14 mouse cellular contexts compared by ENCODE assay signal in genomic region chr19:53889555-53889954, GRCm38 (mm10). TPM values are rescaled to one million over a fixed set of nuclear protein-coding genes. Genes with fewer than 3 reads are reported as not detected.
DNase-seq lines count a peak whose midpoint lies in the region; ATAC-seq and TF ChIP-seq lines count a peak whose summit lies in the region.
"Had no signal": no experiment of that assay in that cellular context is flagged by ENCODE, and none has a peak within 500 bp of the region (broad histone marks: within the 10 kb centered on the region; RNA-seq: fewer than 3 reads in every experiment).

No protein-coding gene starts in this region.

- ATAC-seq in midbrain, embryonic 11.5 days (ENCODE audit: low FRiP score) = no peak
- ATAC-seq in midbrain, embryonic 13.5 days = no peak
- 0 out of 2 replicates have a peak, but pooled peaks have one; percentile 9 for ATAC-seq in megakaryocyte, adult 5-6 weeks (ENCODE audit: poor library complexity, severe bottlenecking)
- ATAC-seq: intestine, embryonic 16.5 days; lung, postnatal 0 days had no signal

- no peak overlapping the region for H3K4me2 ChIP-seq in midbrain, embryonic 11.5 days
- H3K4me2 ChIP-seq in midbrain, embryonic 13.5 days (replicated peaks) = no peak overlapping the region
- H3K4me2 ChIP-seq in CH12.LX (ENCODE audit: insufficient read depth, low read depth, poor library complexity, severe bottlenecking) = no peak overlapping the region

- TF ChIP-seq CTCF in CH12.LX (conservative IDR thresholded peaks at IDR 0.05 in 1 of 2, IDR thresholded peaks at IDR 0.05 in 1 of 2; ENCODE audit: low read depth in 2 of 2, low read length in 2 of 2) = no peak

- 83% methylated on average over 5 of the region's 5 CpGs for WGBS in midbrain, embryonic 11.5 days
- WGBS in midbrain, embryonic 13.5 days = 83% methylated on average over 5 of the region's 5 CpGs

- no peak for TF ChIP-seq EP300 in CH12.LX (IDR thresholded peaks at IDR 0.05; ENCODE audit: low read length)

- DNase-seq in midbrain, embryonic 11.5 days (ENCODE audit: low spot score, missing footprints) = peak; percentile 54
- no peak for DNase-seq in CH12.LX (ENCODE audit: extremely low read depth)
- DNase-seq in thymus, postnatal 4 days = peak; percentile 47
- DNase-seq in cerebellum, adult 11 months = no peak
- DNase-seq in gastrocnemius, postnatal 10 days = no peak
- DNase-seq: cerebellum, adult 9-10 months; heart, adult 2 months; heart, postnatal 36 days; kidney, postnatal 4 days; midbrain, embryonic 14.5 days had no signal

- H3K36me3 ChIP-seq in midbrain, embryonic 11.5 days (ENCODE audit: control insufficient read depth, insufficient read depth, low read length) = no peaks in the 10 kb centered on the region
- H3K36me3 ChIP-seq in midbrain, embryonic 13.5 days = no peaks in the 10 kb centered on the region
- H3K36me3 ChIP-seq in CH12.LX (replicated peaks in 1 of 2; ENCODE audit: control insufficient read depth in 1 of 2, insufficient read depth in 1 of 2, low read length in 1 of 2) = no peaks in the 10 kb centered on the region

- H3K79me2 ChIP-seq in CH12.LX (replicated peaks; ENCODE audit: control insufficient read depth, extremely low read depth, insufficient read depth, poor library complexity, severe bottlenecking) = no peaks in the 10 kb centered on the region

- in situ Hi-C loops in CH12.LX (cut with MboI; ENCODE audit: low pct_ligation_motif_present, low pct_unique_long_range_greater_than_20kb, low sequenced_read_pairs) = no loop called here

- no peaks in the 10 kb centered on the region for H3K27me3 ChIP-seq in midbrain, embryonic 11.5 days (ENCODE audit: control insufficient read depth, insufficient read depth, low read length)
- H3K27me3 ChIP-seq in midbrain, embryonic 13.5 days = no peaks in the 10 kb centered on the region; the same call in 1 of the 2 replicates
- no peaks in the 10 kb centered on the region for H3K27me3 ChIP-seq in CH12.LX (replicated peaks)

- H3K9ac ChIP-seq in midbrain, embryonic 11.5 days (ENCODE audit: low read length) = no peak overlapping the region
- H3K9ac ChIP-seq in midbrain, embryonic 13.5 days (replicated peaks) = no peak overlapping the region
- no peak overlapping the region for H3K9ac ChIP-seq in CH12.LX (ENCODE audit: insufficient read depth, low read depth)

- H3K27ac ChIP-seq in midbrain, embryonic 11.5 days (ENCODE audit: low read depth, low read length) = no peak overlapping the region
- H3K27ac ChIP-seq in midbrain, embryonic 13.5 days = no peak overlapping the region
- no peak overlapping the region for H3K27ac ChIP-seq in CH12.LX (ENCODE audit: insufficient read depth, low read depth)
- H3K27ac ChIP-seq: heart, adult 2 months had no signal

- H3K4me1 ChIP-seq in midbrain, embryonic 11.5 days (ENCODE audit: control insufficient read depth, insufficient read depth, low read length) = no peaks in the 10 kb centered on the region
- peaks cover 9% of the 10 kb centered on the region for H3K4me1 ChIP-seq in midbrain, embryonic 13.5 days (replicated peaks)
- peaks cover 24 to 53% of the 10 kb centered on the region in 2 experiments for H3K4me1 ChIP-seq in CH12.LX (ENCODE audit: control insufficient read depth in 1 of 2, insufficient read depth in 2 of 2)

- dilution Hi-C loops in CH12.LX (cut with MboI; ENCODE audit: extremely low pct_ligation_motif_present, extremely low pct_unique_long_range_greater_than_20kb, low sequenced_read_pairs) = no loop called here

- no peak overlapping the region for H3K4me3 ChIP-seq in midbrain, embryonic 11.5 days (ENCODE audit: low read depth, low read length)
- no peak overlapping the region for H3K4me3 ChIP-seq in midbrain, embryonic 13.5 days (replicated peaks)
- H3K4me3 ChIP-seq in CH12.LX (replicated peaks in 1 of 3; ENCODE audit: low read depth in 2 of 3, low read length in 2 of 3, poor library complexity in 1 of 3) = no peak overlapping the region
- H3K4me3 ChIP-seq: heart, adult 2 months had no signal

- H3K9me3 ChIP-seq in midbrain, embryonic 11.5 days (ENCODE audit: control insufficient read depth, low read length) = no peaks in the 10 kb centered on the region
- no peaks in the 10 kb centered on the region for H3K9me3 ChIP-seq in midbrain, embryonic 13.5 days
- no peaks in the 10 kb centered on the region for H3K9me3 ChIP-seq in CH12.LX (replicated peaks; ENCODE audit: low read length)

- no peak for TF ChIP-seq POLR2A in CH12.LX (IDR thresholded peaks at IDR 0.05; ENCODE audit: low read depth, low read length)

- no peak for TF ChIP-seq RAD21 in CH12.LX (IDR thresholded peaks at IDR 0.05; ENCODE audit: low read depth, low read length)

TF ChIP-seq in CH12.LX, 34 proteins besides CTCF, POLR2A, EP300 and RAD21:
- TF ChIP-seq JUN (IDR thresholded peaks at IDR 0.05; ENCODE audit: insufficient read depth, low read depth, low read length) (no peak), NELFE (IDR thresholded peaks at IDR 0.05; ENCODE audit: low read depth, low read length) (no peak), MAZ (IDR thresholded peaks at IDR 0.05; ENCODE audit: low read depth, low read length) (no peak), BHLHE40 (IDR thresholded peaks at IDR 0.05; ENCODE audit: low read depth, low read length) (peak; percentile 30; the same call in 1 of the 2 replicates), CHD1 (IDR thresholded peaks at IDR 0.05; ENCODE audit: low read depth, low read length) (no peak), ZC3H11A (IDR thresholded peaks at IDR 0.05; ENCODE audit: low read depth, low read length) (no peak), ZMIZ1 (IDR thresholded peaks at IDR 0.05; ENCODE audit: low read depth, low read length) (no peak)

RNA-seq across cellular contexts. Expression of gene Pdcd4, which starts 2.5 kb away (rescaled TPM):
- 61.9 and 65.7 TPM in 2 replicates for polyA plus RNA-seq in midbrain, embryonic 11.5 days (2014; fragmentation: Nextera tagmentation; extraction: Ambion mirVana)
- polyA plus RNA-seq in midbrain, embryonic 13.5 days (2015; fragmentation: Nextera tagmentation; extraction: Ambion mirVana) = 84.7 and 85.6 TPM in 2 replicates
- 21.0 and 26.3 TPM in 2 replicates for total RNA-seq in CH12.LX (2012; rRNA removed)
- total RNA-seq in CH12.LX (2014; rRNA removed) = 24.3 and 24.4 TPM in 2 replicates
- 37.9 and 39.0 TPM in 2 replicates for polyA plus RNA-seq in CH12.LX (2012; ENCODE audit: insufficient read length, low read depth)
- 60.2 and 73.4 TPM in 2 replicates for total RNA-seq in megakaryocyte, adult 5-6 weeks (2015)
- 79.2 and 85.9 TPM in 2 replicates for total RNA-seq in megakaryocyte, adult 5-6 weeks (2017)
- total RNA-seq in gastrocnemius, postnatal 10 days (2021) = 10 to 100 TPM; 27.6 to 32.3 TPM

RNA-seq across cellular contexts. Expression of gene Shoc2, which starts 54.6 kb away (rescaled TPM):
- polyA plus RNA-seq in midbrain, embryonic 11.5 days (2014; fragmentation: Nextera tagmentation; extraction: Ambion mirVana) = 78.6 and 88.5 TPM in 2 replicates
- 62.3 and 63.9 TPM in 2 replicates for polyA plus RNA-seq in midbrain, embryonic 13.5 days (2015; fragmentation: Nextera tagmentation; extraction: Ambion mirVana)
- total RNA-seq in CH12.LX (2012; rRNA removed) (14.1 and 15.4 TPM in 2 replicates), CH12.LX (2014; rRNA removed) (25.8 and 27.1 TPM in 2 replicates)
- polyA plus RNA-seq in CH12.LX (2012; ENCODE audit: insufficient read length, low read depth) = 20.4 and 23.7 TPM in 2 replicates
- total RNA-seq in megakaryocyte, adult 5-6 weeks (2015) = 67.1 and 67.3 TPM in 2 replicates
- total RNA-seq in megakaryocyte, adult 5-6 weeks (2017) = 67.6 and 70.3 TPM in 2 replicates
- total RNA-seq in gastrocnemius, postnatal 10 days (2021) = 10 to 100 TPM; 25.2 to 29.8 TPM

RNA-seq across cellular contexts. Expression of gene Bbip1, which starts 54.9 kb away (rescaled TPM):
- polyA plus RNA-seq in midbrain, embryonic 11.5 days (2014; fragmentation: Nextera tagmentation; extraction: Ambion mirVana) = 147 and 148 TPM in 2 replicates
- 120 and 134 TPM in 2 replicates for polyA plus RNA-seq in midbrain, embryonic 13.5 days (2015; fragmentation: Nextera tagmentation; extraction: Ambion mirVana)
- 38.8 and 42.2 TPM in 2 replicates for total RNA-seq in CH12.LX (2012; rRNA removed)
- 95.7 and 106 TPM in 2 replicates for total RNA-seq in CH12.LX (2014; rRNA removed)
- polyA plus RNA-seq in CH12.LX (2012; ENCODE audit: insufficient read length, low read depth) = 41.0 and 43.4 TPM in 2 replicates
- 154 and 163 TPM in 2 replicates for total RNA-seq in megakaryocyte, adult 5-6 weeks (2015)
- total RNA-seq in megakaryocyte, adult 5-6 weeks (2017) = 77.1 and 79.1 TPM in 2 replicates
- total RNA-seq in gastrocnemius, postnatal 10 days (2021) = 10 to 100 TPM; 41.6 to 45.5 TPM

Comparison
In these comparisons a context has a peak if more than half of its experiments do, and no peak if none do; other contexts are left out.
1. DNase-seq: peak in midbrain, embryonic 11.5 days (single experiment) and thymus, postnatal 4 days (single experiment); none in CH12.LX (single experiment), cerebellum, adult 11 months (single experiment) and gastrocnemius, postnatal 10 days (single experiment).